Mouse (Mus musculus): ENCODE results near the gene Hivep1.

DNA sequence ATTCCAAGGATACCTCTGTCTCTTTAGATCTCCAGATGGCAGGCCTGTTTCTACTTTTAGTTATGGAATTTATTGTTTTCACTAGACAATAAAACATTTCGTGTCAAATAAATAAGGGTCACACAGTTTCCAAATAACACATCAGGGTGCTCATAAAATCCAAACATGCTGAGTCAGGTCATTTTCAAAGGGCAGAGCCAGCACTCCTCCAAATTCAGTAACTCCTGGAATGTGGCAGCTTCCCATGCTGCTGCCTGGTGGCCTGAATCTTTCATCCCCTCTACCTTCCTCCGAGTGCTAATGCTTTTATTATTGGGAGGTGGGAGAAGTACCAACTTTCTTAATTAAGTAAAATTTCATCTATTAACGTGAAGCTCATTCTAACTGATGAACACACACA, 190.3 kb downstream of the Hivep1 start:
- TF ChIP-seq CTCF (conservative IDR thresholded peaks at IDR 0.05; ENCODE audit: low read length) (no peak), POU5F1 (IDR thresholded peaks at IDR 0.05; ENCODE audit: borderline replicate concordance, low read length) (no peak)

All from E14TG2a.4 (cell line).